Mouse (Mus musculus): ENCODE measurements at regions not wholly inside any gene's neighbourhood (a gene's known extent, or its start where the extent isn't known, plus 50 kb on each side); places are given as distances from the start of the nearest gene placed in this dataset.

DNA sequence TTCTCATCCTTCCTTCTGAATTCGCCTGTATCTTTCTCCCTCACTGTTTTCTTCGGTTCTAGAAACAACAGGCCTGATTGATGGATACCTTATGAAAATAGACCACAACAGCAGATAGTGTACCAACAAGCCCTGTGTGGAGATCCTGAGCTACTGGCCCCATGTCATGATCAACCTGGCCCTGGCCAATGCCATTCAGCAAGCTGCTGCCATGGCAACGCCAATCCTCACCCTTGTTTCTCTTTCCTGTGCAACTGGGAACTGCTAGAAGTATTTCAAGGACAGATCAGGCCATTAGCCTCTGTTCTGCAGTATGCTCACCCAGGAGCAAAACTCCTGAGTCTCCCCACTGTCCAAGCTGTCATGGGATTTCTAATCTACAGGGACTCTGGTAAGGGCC, 119.2 kb downstream of the Gxylt1 start:
- no peaks in the 10 kb centered on the region for H3K36me3 ChIP-seq (ENCODE audit: control insufficient read depth in 1 of 2, insufficient read depth in 2 of 2, low read length in 2 of 2)
- H3K4me3 ChIP-seq (ENCODE audit: control insufficient read depth in 1 of 2, insufficient read depth in 1 of 2, low read depth in 2 of 2, low read length in 2 of 2): no peak overlapping the region
- no peak for TF ChIP-seq ZKSCAN1 (IDR thresholded peaks at IDR 0.05; ENCODE audit: low read depth, low read length)
- TF ChIP-seq ZC3H11A (IDR thresholded peaks at IDR 0.05; ENCODE audit: low read depth, low read length): no peak
- no peak for TF ChIP-seq USF2 (IDR thresholded peaks at IDR 0.05; ENCODE audit: borderline replicate concordance in 1 of 2, insufficient read depth in 1 of 2, low read depth in 1 of 2, low read length in 2 of 2)
- no peak for TF ChIP-seq E2F4 (IDR thresholded peaks at IDR 0.05; ENCODE audit: borderline replicate concordance, low read depth, low read length)
- no peak for TF ChIP-seq BHLHE40 (IDR thresholded peaks at IDR 0.05; ENCODE audit: borderline replicate concordance, low read depth, low read length)
- no peak for TF ChIP-seq GATA1 (IDR thresholded peaks at IDR 0.05; ENCODE audit: low read depth, low read length)
- no peak for TF ChIP-seq POLR2AphosphoS2 (IDR thresholded peaks at IDR 0.05; ENCODE audit: low read length)
- H3K9ac ChIP-seq (ENCODE audit: control insufficient read depth, low read depth, low read length, poor library complexity, severe bottlenecking): no peak overlapping the region
- H3K27me3 ChIP-seq (ENCODE audit: control insufficient read depth in 1 of 2, insufficient read depth in 2 of 2, low read length in 2 of 2): no peaks in the 10 kb centered on the region
- H3K9me3 ChIP-seq (replicated peaks; ENCODE audit: insufficient read depth, low read length): no peaks in the 10 kb centered on the region
- no peak for DNase-seq (ENCODE audit: low read depth, low spot score)
- no peaks in the 10 kb centered on the region for H3K79me2 ChIP-seq (ENCODE audit: control insufficient read depth, insufficient read depth, low read length, poor library complexity)
- no peaks in the 10 kb centered on the region for H3K4me1 ChIP-seq (ENCODE audit: control insufficient read depth in 1 of 2, insufficient read depth in 2 of 2, low read length in 2 of 2)
- H3K27ac ChIP-seq (ENCODE audit: control insufficient read depth, low read depth, low read length): no peak overlapping the region

- Histone ChIP-seq H3K4me1 (ENCODE audit: control insufficient read depth in 1 of 2, insufficient read depth in 2 of 2, low read length in 2 of 2) (no peaks in the 10 kb centered on the region), H3K9me3 (replicated peaks; ENCODE audit: insufficient read depth, low read length) (no peaks in the 10 kb centered on the region), H3K27ac (ENCODE audit: control insufficient read depth, low read depth, low read length) (no peak overlapping the region), H3K36me3 (ENCODE audit: control insufficient read depth in 1 of 2, insufficient read depth in 2 of 2, low read length in 2 of 2) (no peaks in the 10 kb centered on the region), H3K79me2 (ENCODE audit: control insufficient read depth, insufficient read depth, low read length, poor library complexity) (no peaks in the 10 kb centered on the region), H3K4me3 (ENCODE audit: control insufficient read depth in 1 of 2, insufficient read depth in 1 of 2, low read depth in 2 of 2, low read length in 2 of 2) (no peak overlapping the region), H3K9ac (ENCODE audit: control insufficient read depth, low read depth, low read length, poor library complexity, severe bottlenecking) (no peak overlapping the region), H3K27me3 (ENCODE audit: control insufficient read depth in 1 of 2, insufficient read depth in 2 of 2, low read length in 2 of 2) (no peaks in the 10 kb centered on the region)
- no peak for TF ChIP-seq ZC3H11A (IDR thresholded peaks at IDR 0.05; ENCODE audit: low read depth, low read length)
- no peak for TF ChIP-seq MAFK (IDR thresholded peaks at IDR 0.05; ENCODE audit: borderline replicate concordance, low read depth, low read length)
- no peak for TF ChIP-seq ELF1 (IDR thresholded peaks at IDR 0.05; ENCODE audit: low read depth, low read length)
- TF ChIP-seq POLR2AphosphoS5 (IDR thresholded peaks at IDR 0.05; ENCODE audit: borderline replicate concordance, low read depth, low read length): no peak
- no peak for TF ChIP-seq MAZ (IDR thresholded peaks at IDR 0.05; ENCODE audit: low read depth, low read length)
- no peak for TF ChIP-seq HCFC1 (IDR thresholded peaks at IDR 0.05; ENCODE audit: low read depth, low read length)
- no peak for TF ChIP-seq TBP (IDR thresholded peaks at IDR 0.05; ENCODE audit: low read depth, low read length)
- no peak for TF ChIP-seq MYC (IDR thresholded peaks at IDR 0.05; ENCODE audit: low read depth, low read length)
- no peak for TF ChIP-seq TAL1 (IDR thresholded peaks at IDR 0.05; ENCODE audit: low read length)
- TF ChIP-seq POLR2AphosphoS2 (IDR thresholded peaks at IDR 0.05; ENCODE audit: low read length): no peak
- TF ChIP-seq ETS1 (IDR thresholded peaks at IDR 0.05; ENCODE audit: low read depth, low read length): no peak
- TF ChIP-seq SIN3A (IDR thresholded peaks at IDR 0.05; ENCODE audit: low read length): no peak
- TF ChIP-seq E2F4 (IDR thresholded peaks at IDR 0.05; ENCODE audit: borderline replicate concordance, low read depth, low read length): no peak
- no peak for TF ChIP-seq MXI1 (IDR thresholded peaks at IDR 0.05; ENCODE audit: low read depth, low read length)
- TF ChIP-seq ZKSCAN1 (IDR thresholded peaks at IDR 0.05; ENCODE audit: low read depth, low read length): no peak
- no peak for TF ChIP-seq GABPA (IDR thresholded peaks at IDR 0.05; ENCODE audit: low read depth, low read length)
- DNase-seq (ENCODE audit: low read depth, low spot score): no peak
Observed at GRCm38 (mm10) chr15:93154022-93154421, 121.0 kb downstream of the Gxylt1 start.
